Mouse (Mus musculus) megakaryocyte-erythroid progenitor cell, adult 5-6 weeks (primary cell): ENCODE data around the gene Acox2. TPM values are rescaled to one million over a fixed set of nuclear protein-coding genes. Genes with fewer than 3 reads are reported as not detected.

Source experiments
- ATAC-seq: replicated peaks from 2 replicates; pipeline ENCODE4 v1.8.0; 2016; ENCODE audit warnings: mild to moderate bottlenecking, inconsistent platforms; ENCODE audit not compliant: severe bottlenecking, poor library complexity, low FRiP score, low TSS enrichment
- total RNA-seq, 2 experiments: library from RNA; stranded (forward) in 1 of 2; stranded (reverse) in 1 of 2; fragments of 200-1000, 215-1000 nt in 1 of 2; fragments of >200 nt in 1 of 2; fragmentation: Nextera tagmentation in 1 of 2; gene quantifications; 2 replicates each; pipeline ENCODE4 v1.2.3; 2014 to 2017

Gene Acox2
- total RNA-seq, 2 experiments from 2014 or later = not detected

DNA sequence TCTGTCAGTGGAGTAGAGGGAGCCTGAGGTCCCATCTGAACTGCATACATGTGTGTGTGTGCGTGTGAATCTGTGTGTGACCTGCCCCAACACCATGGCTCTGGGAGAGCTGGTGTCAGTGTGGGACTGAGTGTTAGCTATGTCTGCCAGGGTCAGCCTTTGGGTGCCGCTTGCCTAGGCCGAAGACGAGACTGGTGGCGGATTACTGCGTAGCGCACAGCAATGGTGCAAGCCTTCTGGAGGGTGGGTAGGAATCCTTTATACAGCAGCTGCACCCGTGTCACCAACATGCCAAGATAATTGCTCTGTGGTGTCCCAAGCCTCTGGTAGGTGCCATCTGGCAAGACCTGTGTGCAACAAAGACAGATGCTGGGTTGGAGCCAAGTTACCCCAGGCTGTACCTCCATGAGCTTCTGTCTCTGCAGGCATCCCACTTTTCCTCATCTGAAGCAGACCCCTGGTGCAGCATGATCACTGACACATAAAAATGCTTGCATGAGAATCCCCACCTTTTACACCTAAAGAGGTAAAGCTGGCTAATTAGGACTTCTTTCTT is 7.7 kb downstream of the Acox2 start:
- ATAC-seq = no peak

DNA sequence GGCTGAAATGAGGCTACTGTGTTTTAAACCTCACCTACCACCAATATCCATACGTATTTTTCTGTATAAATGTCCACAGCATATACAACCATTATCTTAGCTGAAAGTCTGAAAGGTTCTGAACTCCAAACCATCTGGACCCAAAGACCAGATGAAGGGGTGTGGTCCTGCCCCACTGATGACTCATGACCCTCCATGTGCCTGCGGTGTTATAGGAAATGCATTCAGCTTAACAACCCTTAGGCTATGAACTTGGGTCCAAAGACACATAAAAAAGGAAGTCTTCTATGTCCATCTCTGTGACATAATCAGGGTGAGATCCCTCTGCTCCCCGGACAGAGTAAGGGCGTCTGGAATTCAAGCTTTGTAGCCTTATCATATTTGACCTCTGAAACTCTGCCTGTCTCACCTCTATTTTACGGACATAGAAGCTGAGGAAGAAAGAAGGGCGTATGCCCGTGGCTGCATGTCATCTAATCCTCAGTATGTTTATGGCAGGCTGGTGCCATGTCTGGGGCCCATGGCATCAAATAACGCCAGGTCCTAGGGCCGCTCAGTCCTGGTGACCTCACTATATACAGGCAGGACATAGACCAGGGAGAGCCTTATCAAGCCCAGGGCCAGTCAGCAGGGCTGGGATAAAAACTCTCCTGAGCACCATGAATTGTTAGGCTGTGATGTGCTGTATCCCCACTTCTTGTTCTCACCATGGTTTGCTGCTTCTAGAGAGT is 8.8 kb downstream of the Acox2 start:
- no peak for ATAC-seq

DNA sequence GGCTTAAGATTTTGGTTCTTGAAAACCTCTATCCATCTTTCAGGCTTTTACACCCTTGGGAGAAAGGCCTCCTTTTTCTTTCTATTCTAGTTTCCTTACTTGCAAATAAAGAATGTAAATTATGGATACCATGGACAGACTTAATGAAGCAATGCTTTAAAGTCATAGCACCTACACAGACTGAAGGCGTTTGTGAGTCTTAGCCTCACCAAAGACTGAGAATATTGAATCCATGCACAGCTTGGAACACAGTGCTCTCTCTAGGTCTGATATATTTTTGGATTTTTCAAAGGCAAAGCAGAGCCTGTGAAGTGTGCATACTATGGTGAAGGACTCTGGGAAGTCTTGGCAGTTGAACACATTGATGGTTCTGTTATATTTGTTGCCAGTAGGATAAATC is 9.9 kb downstream of the Acox2 start:
- ATAC-seq = no peak

DNA sequence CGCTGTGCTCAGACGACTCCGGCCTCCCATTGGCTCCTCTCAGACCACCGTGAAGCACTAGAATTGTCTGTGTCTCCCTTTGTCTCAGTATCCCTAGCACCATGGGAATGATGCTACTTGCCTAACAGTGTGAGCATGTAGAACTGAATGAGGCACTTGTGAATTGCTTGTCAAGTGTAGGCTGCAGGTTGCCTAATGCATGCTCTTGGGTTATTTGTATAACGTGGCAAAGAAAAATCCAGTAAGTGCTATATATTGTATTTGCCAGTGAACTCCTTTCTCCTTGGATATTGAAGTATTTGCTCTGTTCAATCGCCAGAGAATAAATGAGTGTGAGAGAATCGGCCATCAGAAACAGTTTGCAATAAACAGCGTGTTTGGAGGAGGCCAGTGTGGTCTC is 12.3 kb downstream of the Acox2 start:
- no peak for ATAC-seq

DNA sequence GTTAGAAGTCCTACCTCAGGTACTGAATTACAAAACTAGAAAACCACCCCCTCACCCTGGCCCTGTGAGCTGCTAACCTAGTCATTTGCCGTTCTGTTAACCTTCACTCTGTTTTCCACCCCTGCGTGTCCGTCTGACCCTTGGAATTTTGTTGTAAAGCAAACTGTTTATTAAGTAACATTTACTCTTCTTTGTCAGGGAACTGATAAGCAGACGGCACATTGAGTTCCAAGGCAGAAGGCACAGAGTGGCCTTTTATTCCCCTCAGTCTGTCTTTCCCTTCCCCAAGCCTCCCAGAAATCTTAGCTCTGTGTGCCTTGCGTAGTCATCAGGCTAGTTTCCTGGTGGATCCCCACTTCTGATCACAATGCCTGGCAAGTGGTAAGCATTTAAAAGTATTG is 14.9 kb downstream of the Acox2 start:
- no peak for ATAC-seq

- ATAC-seq = no peak
These were observed 15.8 kb downstream of the Acox2 start for GRCm38 (mm10) chr14:8243136-8243888.

DNA sequence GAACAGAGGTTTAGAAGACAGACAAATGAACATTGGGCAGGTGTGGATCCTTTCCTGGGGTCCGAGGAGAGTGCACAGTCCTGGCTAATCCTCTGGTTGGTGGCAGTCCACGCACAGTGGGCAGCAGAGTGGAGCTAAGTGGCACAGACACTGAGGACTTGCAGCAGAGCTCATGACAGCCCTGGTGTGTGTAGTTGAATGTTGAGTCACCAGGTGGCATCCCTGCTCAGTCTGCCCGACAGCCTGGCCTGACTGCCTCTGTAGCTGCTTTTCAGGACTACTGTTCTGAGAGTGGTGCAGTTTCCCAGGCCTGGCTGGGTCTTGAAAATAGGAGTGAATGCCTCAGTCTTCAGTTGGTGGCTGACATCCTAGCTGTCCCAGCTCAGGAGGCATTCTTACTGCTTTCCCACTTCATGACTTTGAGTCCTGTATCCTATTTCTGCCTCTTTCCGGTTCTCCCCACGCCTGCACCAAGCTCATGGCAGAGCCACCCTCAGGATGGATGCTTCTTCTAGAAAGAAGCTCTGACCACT is 16.7 kb downstream of the Acox2 start:
- peak; percentile 71 for ATAC-seq

GRCm38 (mm10) chr14:8241816-8242215 is 17.3 kb downstream of the Acox2 start:
- ATAC-seq = no peak

GRCm38 (mm10) chr14:8233252-8233651 is 25.9 kb downstream of the Acox2 start:
- peak; percentile 73 for ATAC-seq

DNA sequence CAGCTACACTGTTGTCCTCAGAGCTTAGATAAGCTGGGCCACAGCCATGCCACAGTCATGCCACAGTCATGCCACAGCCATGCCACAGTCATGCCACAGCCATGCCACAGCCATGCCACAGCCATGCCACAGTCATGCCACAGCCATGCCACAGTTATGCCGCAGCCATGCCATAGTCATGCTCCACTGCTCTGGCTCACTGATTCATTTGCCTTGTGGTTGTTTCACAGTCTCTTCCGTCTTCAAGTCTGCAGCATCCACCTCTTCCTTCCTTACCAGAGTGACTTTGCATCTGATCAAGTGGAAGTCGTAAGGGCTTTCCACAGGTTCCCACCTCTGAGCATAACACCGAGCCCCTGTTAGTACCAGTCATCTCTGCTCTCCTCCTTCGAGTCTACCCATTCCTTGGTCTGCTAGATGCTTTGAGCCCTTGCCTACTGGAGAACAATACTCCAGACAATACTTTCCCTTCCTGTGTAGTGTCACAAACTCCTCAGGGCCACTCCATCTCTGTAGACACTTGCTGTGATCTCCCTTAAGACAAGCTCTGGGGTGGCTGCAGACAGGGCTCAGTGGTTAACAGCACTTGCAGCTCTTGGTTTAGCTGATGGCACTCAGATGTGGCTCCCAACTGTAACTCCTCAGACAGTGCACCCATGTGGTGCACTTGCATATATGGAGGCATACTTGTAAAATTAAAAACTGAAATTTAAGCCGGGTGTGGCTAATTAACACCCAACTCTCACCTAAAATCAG is 26.8 kb downstream of the Acox2 start:
- ATAC-seq = peak; percentile 7; the same call in 1 of the 2 replicates

- peak; percentile 76 for ATAC-seq
These were observed 29.7 kb downstream of the Acox2 start for GRCm38 (mm10) chr14:8229367-8230019.

GRCm38 (mm10) chr14:8224805-8225204 is 34.3 kb downstream of the Acox2 start:
- no peak for ATAC-seq

GRCm38 (mm10) chr14:8223506-8224293 is 35.5 kb downstream of the Acox2 start:
- peak; percentile 82 for ATAC-seq

- no peak for ATAC-seq
These were observed 36.6 kb downstream of the Acox2 start for GRCm38 (mm10) chr14:8222561-8222960.

DNA sequence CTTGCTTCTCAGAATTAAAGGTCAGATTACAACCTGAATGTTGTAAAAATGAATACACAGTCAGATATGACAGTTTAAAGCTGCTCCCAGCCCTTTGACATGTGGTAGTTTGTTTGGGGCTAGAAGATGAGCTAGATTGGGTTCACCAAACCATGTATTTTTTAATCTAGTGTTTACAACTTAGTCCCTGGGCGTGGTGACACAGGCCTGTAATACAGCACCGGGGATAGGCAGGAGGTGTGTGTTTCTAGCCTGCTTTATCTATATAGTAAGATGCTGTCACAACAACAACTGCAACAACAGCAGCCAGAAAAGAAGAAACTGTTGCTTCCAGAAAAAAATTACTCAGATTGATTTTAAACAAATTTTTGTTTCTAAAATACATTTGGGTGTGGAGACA is 38.2 kb downstream of the Acox2 start:
- ATAC-seq = peak; percentile 60

DNA sequence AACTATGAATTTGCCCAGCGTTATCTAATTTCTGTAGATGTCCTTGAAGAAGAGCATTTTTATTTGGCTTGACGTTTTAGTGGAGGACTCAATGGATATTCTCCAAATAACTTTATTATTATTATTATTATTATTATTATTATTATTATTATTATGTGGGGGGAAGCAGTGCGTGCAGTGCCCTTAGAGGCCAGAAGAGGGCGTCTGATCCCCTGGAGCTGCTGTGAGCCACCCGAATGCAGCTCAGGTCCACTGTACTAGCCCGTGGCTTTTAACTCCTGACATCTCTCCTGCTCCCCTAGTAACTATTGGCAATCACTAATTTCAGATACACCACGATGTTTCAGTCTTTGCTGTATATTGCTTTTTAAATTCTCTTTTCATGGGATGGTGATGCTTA is 38.8 kb downstream of the Acox2 start:
- 0 out of 2 replicates have a peak, but pooled peaks have one; percentile 55 for ATAC-seq

- no peak for ATAC-seq
These were observed 39.3 kb downstream of the Acox2 start for GRCm38 (mm10) chr14:8219876-8220275.

DNA sequence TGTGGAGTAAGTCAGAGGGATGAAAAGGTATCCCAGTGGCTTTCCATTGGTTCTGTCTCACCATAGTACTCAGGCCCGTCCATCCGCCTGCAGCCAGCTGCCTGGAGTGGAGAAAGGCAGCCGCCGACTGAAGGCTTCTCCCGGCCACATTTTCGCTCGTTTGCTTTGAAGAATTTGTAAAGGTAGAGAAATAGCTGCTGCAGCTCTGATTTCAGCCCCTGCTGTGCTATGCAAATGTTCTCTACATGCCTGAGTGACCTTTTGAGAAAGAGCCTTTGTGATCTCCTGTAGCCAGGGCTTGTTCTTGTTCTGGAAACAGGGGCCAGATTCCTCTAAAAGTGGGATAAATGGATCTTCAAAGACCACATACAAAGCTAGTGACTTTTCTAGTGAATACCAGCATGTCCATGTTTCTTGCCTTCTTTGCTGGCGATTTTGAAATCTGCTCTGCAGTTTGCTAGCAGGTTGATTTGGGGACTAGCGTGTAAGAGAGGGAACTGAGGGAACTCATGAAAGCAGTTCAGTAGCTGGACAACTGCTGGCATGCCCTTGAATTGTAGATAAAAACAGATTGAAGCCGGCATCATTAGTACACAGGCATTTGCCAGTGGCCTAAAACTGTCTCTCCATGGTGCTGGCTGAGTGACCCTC is 40.3 kb downstream of the Acox2 start:
- ATAC-seq = no peak
